Mouse (Mus musculus): ENCODE data around the gene Rab11fip4. TPM values are rescaled to one million over a fixed set of nuclear protein-coding genes. Genes with fewer than 3 reads are reported as not detected.
"Not testable (repeated sequence)": the region's sequence is repeated elsewhere in the genome, so short reads cannot be mapped to it uniquely, and the experiment has no call there.

Rab11fip4 gene
- polyA plus RNA-seq, 2 experiments, result 0.46 to 0.63 TPM

GRCm38 (mm10) chr11:79698071-79698470, 107.1 kb downstream of the Rab11fip4 start:
- Histone ChIP-seq H3K4me3 (ENCODE audit: insufficient read depth in 1 of 2, low read depth in 2 of 2, low read length in 2 of 2) (no peak overlapping the region), H3K4me2 (ENCODE audit: low read depth) (no peak overlapping the region), H3K36me3 (replicated peaks; ENCODE audit: control insufficient read depth, insufficient read depth, low read depth) (no peaks in the 10 kb centered on the region), H3K27ac (no peak overlapping the region), H3K9ac (replicated peaks) (no peak overlapping the region), H3K27me3 (ENCODE audit: control insufficient read depth, insufficient read depth, low read length) (no peaks in the 10 kb centered on the region), H3K9me3 (ENCODE audit: control insufficient read depth, low read length) (no peaks in the 10 kb centered on the region), H3K4me1 (replicated peaks; ENCODE audit: control insufficient read depth in 2 of 2, insufficient read depth in 2 of 2, low read length in 1 of 2) (peaks cover 0 to 2% of the 10 kb centered on the region in 2 experiments; a peak in 2 of 4 replicates)
- ATAC-seq (ENCODE audit: insufficient read depth), result no peak
- TF ChIP-seq CTCF (IDR thresholded peaks at IDR 0.05; ENCODE audit: low read depth) (no peak), EP300 (IDR thresholded peaks at IDR 0.05; ENCODE audit: low read depth) (no peak)
- no peak for DNase-seq (ENCODE audit: low read depth in 3 of 3, low spot score in 3 of 3)
- WGBS (ENCODE audit: insufficient replicate concordance), result 68% methylated on average over 5 of the region's 5 CpGs

GRCm38 (mm10) chr11:79698542-79698941, 107.5 kb downstream of the Rab11fip4 start:
- H3K9ac ChIP-seq (replicated peaks); H3K9me3 ChIP-seq (ENCODE audit: control insufficient read depth, low read length); ATAC-seq (ENCODE audit: insufficient read depth); DNase-seq (ENCODE audit: low read depth in 3 of 3, low spot score in 3 of 3); H3K27me3 ChIP-seq (ENCODE audit: control insufficient read depth, insufficient read depth, low read length); H3K27ac ChIP-seq; H3K4me3 ChIP-seq (ENCODE audit: insufficient read depth in 1 of 2, low read depth in 2 of 2, low read length in 2 of 2); H3K4me1 ChIP-seq (replicated peaks; ENCODE audit: control insufficient read depth in 2 of 2, insufficient read depth in 2 of 2, low read length in 1 of 2); H3K36me3 ChIP-seq (replicated peaks; ENCODE audit: control insufficient read depth, insufficient read depth, low read depth); H3K4me2 ChIP-seq (ENCODE audit: low read depth): not testable (repeated sequence)
- WGBS (ENCODE audit: insufficient replicate concordance), result 77% methylated on average over 3 of the region's 4 CpGs

GRCm38 (mm10) chr11:79701466-79701865, 110.5 kb downstream of the Rab11fip4 start:
- 74% methylated on average over 7 of the region's 7 CpGs for WGBS (ENCODE audit: insufficient replicate concordance)
- H3K27me3 ChIP-seq (ENCODE audit: control insufficient read depth, insufficient read depth, low read length), result no peaks in the 10 kb centered on the region
- H3K36me3 ChIP-seq (replicated peaks; ENCODE audit: control insufficient read depth, insufficient read depth, low read depth), result no peaks in the 10 kb centered on the region
- no peak for TF ChIP-seq CTCF (IDR thresholded peaks at IDR 0.05; ENCODE audit: low read depth)
- TF ChIP-seq EP300 (IDR thresholded peaks at IDR 0.05; ENCODE audit: low read depth), result no peak
- DNase-seq (ENCODE audit: low read depth in 3 of 3, low spot score in 3 of 3) (no peak), ATAC-seq (ENCODE audit: insufficient read depth) (no peak)
- no peak overlapping the region for H3K9ac ChIP-seq (replicated peaks)
- H3K27ac ChIP-seq, result no peak overlapping the region
- H3K9me3 ChIP-seq (ENCODE audit: control insufficient read depth, low read length), result no peaks in the 10 kb centered on the region
- H3K4me1 ChIP-seq (replicated peaks; ENCODE audit: control insufficient read depth in 2 of 2, insufficient read depth in 2 of 2, low read length in 1 of 2), result peaks cover 0 to 10% of the 10 kb centered on the region in 2 experiments; a peak in 2 of 4 replicates
- no peak overlapping the region for H3K4me2 ChIP-seq (ENCODE audit: low read depth)
- no peak overlapping the region for H3K4me3 ChIP-seq (ENCODE audit: insufficient read depth in 1 of 2, low read depth in 2 of 2, low read length in 2 of 2)

GRCm38 (mm10) chr11:79702092-79702491, 111.1 kb downstream of the Rab11fip4 start:
- Histone ChIP-seq H3K9ac (replicated peaks) (no peak overlapping the region), H3K36me3 (replicated peaks; ENCODE audit: control insufficient read depth, insufficient read depth, low read depth) (no peaks in the 10 kb centered on the region), H3K27me3 (ENCODE audit: control insufficient read depth, insufficient read depth, low read length) (no peaks in the 10 kb centered on the region), H3K4me1 (replicated peaks; ENCODE audit: control insufficient read depth in 2 of 2, insufficient read depth in 2 of 2, low read length in 1 of 2) (peaks cover 0 to 10% of the 10 kb centered on the region in 2 experiments; a peak in 2 of 4 replicates), H3K27ac (no peak overlapping the region), H3K4me2 (ENCODE audit: low read depth) (no peak overlapping the region), H3K9me3 (ENCODE audit: control insufficient read depth, low read length) (no peaks in the 10 kb centered on the region), H3K4me3 (ENCODE audit: insufficient read depth in 1 of 2, low read depth in 2 of 2, low read length in 2 of 2) (no peak overlapping the region)
- WGBS (ENCODE audit: insufficient replicate concordance), result 75% methylated on average over 6 of the region's 6 CpGs
- DNase-seq (ENCODE audit: low read depth in 3 of 3, low spot score in 3 of 3) (no peak), ATAC-seq (ENCODE audit: insufficient read depth) (no peak)
- TF ChIP-seq EP300 (IDR thresholded peaks at IDR 0.05; ENCODE audit: low read depth) (no peak), CTCF (IDR thresholded peaks at IDR 0.05; ENCODE audit: low read depth) (no peak)

- Histone ChIP-seq H3K4me1 (replicated peaks; ENCODE audit: control insufficient read depth in 2 of 2, insufficient read depth in 2 of 2, low read length in 1 of 2) (peaks cover 0 to 10% of the 10 kb centered on the region in 2 experiments; a peak in 2 of 4 replicates), H3K4me3 (ENCODE audit: insufficient read depth in 1 of 2, low read depth in 2 of 2, low read length in 2 of 2) (peak overlapping the region; percentile 70 to 95), H3K9ac (replicated peaks) (peak overlapping the region; percentile 83), H3K27ac (peak overlapping the region; percentile 66), H3K36me3 (replicated peaks; ENCODE audit: control insufficient read depth, insufficient read depth, low read depth) (no peaks in the 10 kb centered on the region), H3K9me3 (ENCODE audit: control insufficient read depth, low read length) (no peaks in the 10 kb centered on the region), H3K27me3 (ENCODE audit: control insufficient read depth, insufficient read depth, low read length) (no peaks in the 10 kb centered on the region; the same call in 1 of the 2 replicates), H3K4me2 (ENCODE audit: low read depth) (peak overlapping the region; percentile 77)
- peak; percentile 58 for TF ChIP-seq CTCF (IDR thresholded peaks at IDR 0.05; ENCODE audit: low read depth)
- TF ChIP-seq EP300 (IDR thresholded peaks at IDR 0.05; ENCODE audit: low read depth), result no peak
- DNase-seq (ENCODE audit: low read depth in 3 of 3, low spot score in 3 of 3) (peak; percentile 61 to 66 (median 65)), ATAC-seq (ENCODE audit: insufficient read depth) (peak; percentile 38)
- 2% methylated on average over 5 of the region's 5 CpGs for WGBS (ENCODE audit: insufficient replicate concordance)
Observed at GRCm38 (mm10) chr11:79703452-79703851, 112.4 kb downstream of the Rab11fip4 start.
